Mouse (Mus musculus): ENCODE data around the gene 1700057G04Rik.

Gene 1700057G04Rik

DNA sequence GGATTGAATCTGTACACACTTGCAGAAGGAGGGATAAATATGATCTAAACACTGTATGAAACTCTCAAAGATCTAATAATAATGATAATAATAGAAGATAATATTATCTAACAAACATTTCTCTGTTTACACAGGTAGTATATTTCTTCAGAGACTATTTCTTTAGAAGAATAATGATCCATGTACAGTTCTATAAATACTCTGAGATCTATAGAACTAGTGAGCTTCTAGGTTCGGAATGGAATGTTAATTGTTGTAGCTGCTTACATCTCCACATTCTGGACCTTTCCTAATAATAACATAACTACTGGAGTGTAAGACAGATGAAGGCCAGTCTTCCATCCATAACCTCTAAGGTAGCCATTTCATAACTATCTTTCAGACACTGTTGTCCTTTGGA is at the start of gene 1700057G04Rik:
TSS of gene 1700057G04Rik (plus strand) at position 301 of the 400 bp plus-strand sequence.
- DNase-seq: no peak

DNA sequence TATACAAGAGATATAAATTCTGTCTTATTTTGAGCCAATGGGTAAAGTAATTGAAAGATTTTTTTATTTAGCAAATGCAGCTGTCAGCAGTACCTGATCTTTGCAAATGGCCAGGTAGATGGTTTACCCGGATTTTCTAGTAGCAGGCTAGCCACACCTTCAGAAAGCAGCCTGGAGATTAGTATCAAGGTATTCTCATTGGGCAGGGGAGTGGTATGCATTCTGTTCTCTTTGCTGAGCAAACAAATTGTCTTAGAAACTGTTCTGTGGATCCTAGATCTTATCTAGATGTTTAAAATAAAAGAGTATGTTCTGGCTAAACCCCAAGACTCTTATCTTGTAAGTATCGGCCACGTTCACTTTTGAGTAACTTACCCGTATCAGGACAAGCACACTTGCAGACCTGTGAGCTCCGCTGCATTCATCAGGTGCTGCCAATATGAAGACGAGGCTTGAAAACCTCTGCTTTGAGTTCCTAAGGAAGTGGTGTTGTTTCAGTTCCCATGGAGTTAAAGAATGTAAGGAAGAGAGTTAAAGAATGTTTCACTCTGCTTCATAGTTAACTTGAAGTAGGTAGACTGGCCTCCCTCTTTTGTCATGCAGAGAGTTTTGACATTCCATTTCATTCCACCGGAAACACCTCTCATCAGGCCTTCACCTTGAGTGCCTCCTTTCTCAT is 48.6 kb upstream of the 1700057G04Rik start:
- DNase-seq: no peak

DNA sequence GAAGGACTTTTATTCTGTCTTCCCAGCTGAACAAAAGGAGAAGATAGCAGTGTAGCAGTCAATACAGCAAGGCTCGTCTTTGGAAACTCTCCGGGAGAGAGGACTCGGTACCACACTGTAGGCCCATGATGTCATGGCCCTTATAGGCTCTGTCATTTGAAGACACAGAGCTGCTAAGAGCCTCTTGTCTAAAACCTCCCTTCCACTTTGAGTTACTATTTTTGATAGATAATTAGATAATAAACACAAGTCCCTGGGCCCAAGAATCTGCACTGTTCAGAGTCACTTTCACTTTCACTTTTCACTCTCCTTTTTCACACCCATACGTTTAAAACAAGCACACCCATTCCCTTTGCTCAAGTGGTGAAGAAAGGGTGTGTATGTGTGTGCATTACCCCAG is 43.5 kb upstream of the 1700057G04Rik start:
- DNase-seq: no peak

DNA sequence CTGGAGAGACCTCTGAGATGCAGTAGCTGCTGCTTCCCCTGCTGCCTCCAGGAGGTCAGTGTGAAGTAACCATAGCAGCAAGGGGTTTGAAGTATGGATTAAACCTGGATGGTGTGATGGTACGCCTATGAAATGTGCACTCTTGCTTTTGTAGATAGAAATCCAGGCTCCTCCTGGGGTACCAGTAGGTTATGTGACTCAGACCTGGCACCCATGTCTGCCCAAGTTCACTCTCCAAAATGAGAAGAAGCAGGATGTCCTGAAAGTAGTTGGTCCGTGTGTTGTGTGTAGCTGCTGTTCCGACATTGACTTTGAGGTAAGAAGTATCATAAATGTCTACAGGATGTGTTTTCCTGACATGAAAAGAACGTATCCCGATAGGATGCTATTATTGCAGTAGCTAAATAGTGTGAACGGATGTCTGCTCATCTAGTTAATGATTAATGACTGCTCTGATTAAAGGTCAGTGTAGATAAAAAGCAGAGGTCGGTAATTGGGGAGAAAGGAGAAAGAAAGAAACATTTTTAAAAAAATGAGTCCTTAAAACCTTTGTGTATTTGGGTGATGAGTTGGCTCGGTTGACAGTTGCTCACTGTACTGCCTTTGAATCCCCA is 42.5 kb upstream of the 1700057G04Rik start:
- no peak for DNase-seq

DNA sequence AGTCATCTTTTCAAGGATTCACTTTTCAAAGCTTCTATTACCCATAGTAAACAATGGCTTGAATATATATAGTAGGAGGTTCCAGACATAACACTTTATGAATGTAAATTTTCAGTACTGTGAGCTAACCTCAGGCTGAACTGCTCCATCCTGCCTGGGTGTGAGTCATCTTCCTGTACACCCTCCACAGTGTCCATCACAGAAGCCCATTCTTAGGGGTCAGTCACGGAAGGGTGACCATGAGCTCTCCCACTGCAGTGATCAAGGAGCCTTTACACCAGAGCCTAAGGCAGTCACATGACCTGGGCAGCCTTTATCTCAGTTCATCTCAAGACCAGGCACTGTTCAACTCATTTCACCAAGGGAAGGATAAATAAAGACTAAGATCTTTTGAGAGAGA is 41.4 kb upstream of the 1700057G04Rik start:
- DNase-seq: no peak

DNA sequence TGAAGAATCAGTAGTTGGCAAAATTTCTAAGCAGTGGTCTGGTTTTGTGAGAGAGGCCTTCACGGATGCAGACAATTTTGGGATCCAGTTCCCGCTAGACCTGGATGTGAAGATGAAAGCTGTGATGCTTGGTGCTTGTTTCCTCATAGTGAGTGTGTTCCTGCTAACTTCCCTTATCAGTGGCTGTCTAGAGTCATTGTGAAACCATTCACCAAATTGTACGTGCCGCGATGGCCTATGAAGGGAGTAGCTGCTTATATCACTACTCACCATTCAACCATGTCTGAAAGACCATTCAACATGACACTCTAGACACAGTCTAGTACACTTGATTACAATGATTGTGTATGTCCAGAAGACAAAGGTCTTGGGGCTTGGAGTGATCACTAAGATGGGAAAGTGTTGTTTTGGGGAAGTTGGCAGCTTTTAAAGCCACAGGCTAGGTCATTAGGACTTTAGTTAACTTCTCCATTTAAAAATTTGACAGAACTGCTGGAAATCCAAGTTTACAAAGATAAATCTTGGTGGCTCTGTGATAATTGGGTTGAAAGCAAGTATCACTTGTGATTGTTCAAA is 39.3 kb upstream of the 1700057G04Rik start:
- no peak for DNase-seq

DNA sequence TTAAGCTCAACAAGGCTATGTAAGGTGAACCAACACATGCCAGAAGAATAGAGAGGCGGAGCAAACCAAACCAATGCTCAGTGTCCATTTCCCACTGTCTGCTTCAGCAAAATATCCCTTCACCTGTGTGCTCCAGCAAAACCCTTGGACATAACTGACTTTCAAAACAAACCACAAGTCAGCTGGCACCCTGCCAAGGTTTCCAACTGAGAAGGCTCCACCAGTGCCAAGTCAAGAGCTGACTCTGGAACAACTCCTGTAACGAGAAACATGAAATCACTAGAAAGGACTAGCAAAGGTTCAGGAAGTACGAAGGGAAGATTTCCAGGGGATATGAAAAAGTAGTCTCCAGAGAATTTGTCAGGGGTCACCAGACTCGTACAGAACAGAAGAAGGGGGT is 38.2 kb upstream of the 1700057G04Rik start:
- peak; percentile 94 to 97 for DNase-seq

DNA sequence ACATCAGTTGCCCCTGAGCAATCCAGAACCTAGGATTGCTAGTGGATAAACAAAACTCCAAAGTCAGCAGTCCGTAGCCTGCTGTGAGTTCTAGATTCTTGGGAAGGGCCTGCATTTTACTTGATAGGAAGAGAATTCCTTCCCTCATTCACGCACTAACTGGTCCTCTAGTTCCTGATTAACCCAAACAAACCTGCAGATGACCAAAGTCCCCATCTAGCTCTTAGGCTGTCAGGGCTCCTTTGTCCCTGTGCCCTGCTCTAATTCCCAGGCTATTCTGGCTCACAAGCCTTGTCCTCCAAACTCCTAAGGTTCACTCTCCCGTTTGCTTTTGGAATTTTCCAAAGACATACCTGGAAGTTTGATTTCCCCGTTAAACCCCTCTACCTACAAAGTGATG is 36.5 kb upstream of the 1700057G04Rik start:
- DNase-seq: peak; percentile 66 to 78

DNA sequence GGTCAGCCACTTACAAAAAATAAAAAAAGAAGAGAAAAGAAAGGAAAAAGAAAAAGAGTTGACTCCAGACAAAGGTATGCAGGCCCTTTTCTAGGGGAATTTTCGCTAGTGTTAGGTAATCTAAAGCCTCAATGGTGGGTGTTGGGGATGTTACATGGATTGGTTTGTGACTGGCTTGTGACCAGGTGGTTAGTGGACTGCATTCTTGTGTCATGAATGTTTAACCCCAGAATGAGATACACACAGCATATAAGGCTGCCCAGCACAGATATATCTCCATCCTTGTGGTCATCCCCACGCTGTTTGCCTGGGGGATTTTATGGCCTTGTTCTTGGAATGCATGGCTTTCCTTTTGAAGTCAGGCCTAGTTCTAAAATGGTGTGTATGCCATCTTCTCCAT is 35.9 kb upstream of the 1700057G04Rik start:
- peak in 1 of 2 experiments; percentile 47 for DNase-seq

DNA sequence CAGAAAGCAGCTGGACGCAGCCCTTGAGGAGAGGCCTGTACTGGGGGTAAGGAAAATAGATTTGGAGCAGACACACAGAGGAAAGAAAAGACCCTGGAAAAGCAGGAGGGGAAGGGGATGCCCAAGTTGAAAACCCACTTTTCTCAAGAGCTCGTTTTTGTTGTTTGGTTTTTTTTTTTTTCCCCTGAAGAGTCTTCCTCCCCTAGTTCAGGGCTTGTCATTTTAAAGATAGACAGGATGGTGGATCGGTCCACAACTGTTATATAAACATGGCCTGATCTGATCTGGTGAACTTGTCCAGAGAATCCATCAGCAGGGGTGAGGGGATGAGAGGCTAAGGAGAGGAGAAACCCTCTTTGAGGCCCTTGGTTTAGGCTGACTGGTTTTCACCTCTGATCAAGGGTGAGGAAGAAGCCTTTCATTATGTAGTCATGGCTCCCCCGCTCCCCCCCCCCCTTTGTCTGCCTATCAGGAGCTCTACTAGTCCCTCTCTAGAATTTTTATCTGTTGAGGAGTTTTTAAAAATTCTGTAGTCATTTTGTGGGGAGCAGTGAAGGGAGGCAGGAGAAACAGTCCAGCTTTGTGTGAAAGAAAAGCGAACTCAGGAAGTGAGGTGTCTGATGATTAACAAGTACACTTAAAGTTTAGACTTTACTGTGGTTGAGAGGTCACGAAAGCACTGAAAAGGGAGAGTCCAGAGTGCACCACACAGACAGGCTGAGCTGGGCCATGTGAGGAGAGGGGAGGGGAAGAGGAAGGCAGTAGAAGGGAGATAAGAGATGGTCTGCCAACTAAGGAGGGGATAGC is 35.0 kb upstream of the 1700057G04Rik start:
- peak; percentile 76 to 91 for DNase-seq

DNA sequence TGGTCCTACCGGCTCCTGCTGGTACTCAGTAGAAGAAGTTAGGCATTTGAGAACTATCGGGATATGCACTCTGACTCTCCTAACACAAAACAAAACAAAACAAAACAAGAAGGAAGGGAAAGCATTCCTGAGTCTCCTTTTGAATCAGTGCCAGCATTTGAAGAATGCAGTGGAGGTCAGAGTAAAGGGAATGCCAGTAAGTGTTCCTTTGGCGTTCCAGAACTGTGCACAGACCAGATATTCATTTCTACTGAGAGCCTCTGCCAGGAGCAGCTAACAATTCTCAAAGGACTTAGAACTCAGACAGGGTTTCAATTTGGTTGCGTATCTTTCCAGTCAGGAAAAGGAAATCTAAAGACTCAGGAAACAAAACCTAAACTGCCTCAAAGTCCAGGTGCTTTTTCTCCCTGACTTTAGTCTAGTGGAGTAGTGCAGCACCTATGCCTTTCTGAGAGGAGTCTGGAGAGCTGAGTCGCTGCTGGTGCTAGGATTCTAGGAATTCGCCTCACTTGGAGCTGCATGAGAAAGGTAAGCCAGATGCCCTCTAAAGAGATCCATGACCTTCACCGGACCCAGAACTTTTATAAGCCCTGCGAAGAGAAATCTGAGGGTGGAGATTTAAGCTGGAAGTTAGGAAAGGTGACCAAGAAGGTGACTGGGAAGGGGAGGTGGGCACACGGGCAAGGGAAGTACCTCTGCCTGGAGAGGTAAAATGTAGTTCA is 33.5 kb upstream of the 1700057G04Rik start, which contains the start of gene Plscr2:
TSS of gene Plscr2 (plus strand) at position 117 of the 722 bp plus-strand sequence.
- DNase-seq: peak; percentile 82 to 94

DNA sequence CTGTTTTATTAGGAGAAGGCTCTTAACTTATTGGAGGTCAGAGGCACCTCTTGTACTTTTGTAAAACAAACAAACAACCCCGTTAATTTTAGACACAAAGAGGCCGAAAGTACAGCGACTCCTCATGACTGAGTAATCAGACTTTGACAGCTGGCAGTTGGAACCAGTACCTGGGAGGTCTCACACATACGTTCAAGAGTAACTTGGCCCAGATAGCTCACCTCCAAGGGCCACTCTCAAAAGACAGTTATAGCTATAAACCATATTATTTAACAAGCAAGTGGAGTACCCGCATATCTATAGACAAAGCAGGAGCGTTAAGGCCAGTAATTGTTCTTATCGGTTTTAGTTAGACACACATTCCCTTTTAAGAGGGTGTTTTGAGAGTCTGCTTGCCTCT is 32.8 kb upstream of the 1700057G04Rik start:
- peak; percentile 59 to 68 for DNase-seq

DNA sequence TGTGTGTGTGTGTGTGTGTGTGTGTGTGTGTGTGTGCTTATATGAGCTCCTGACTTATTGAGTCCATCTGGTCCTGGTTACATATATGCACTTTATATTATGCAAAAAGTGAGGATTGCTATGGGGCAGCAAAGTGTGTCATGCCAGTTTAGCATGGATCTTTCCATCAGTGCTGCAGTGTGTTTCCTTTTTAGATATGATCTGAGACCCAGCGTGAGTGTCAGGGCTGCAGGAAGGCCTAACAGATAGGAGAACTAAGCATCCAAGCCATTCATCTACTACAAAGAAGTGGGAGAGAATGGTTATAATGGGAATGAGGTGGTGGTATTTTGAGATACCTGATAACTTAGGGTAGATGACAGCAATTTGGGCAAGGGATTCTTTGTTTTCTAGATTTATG is 29.1 kb upstream of the 1700057G04Rik start:
- DNase-seq: no peak

DNA sequence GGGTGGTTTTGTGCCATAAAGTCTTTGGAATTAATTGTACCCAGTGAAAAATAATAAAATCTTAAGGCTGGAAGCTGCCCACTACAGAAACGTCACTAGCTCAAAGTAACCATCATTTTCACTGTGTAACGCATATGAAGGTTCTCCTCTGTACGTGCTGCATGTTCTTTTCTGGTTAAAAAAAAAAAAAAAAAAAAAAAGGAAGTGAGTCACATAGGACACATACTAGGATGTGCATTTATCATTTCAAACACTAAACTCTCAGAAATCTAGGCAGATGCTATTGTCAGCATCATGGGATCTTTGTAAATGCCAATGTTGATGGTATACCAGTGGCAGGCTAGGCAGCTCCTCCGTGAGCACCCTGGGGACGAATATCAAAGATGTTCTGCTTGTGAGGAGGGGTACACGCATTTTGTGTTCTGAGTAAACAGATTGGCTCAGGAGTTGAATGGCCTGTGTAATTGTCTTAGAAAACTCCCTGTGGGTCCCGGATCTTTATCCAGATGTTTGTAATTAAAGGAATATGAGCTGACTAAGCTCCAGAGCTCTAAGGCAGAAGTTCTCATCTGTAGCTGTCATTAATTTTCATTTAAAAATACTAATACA is 26.5 kb upstream of the 1700057G04Rik start:
- no peak for DNase-seq

DNA sequence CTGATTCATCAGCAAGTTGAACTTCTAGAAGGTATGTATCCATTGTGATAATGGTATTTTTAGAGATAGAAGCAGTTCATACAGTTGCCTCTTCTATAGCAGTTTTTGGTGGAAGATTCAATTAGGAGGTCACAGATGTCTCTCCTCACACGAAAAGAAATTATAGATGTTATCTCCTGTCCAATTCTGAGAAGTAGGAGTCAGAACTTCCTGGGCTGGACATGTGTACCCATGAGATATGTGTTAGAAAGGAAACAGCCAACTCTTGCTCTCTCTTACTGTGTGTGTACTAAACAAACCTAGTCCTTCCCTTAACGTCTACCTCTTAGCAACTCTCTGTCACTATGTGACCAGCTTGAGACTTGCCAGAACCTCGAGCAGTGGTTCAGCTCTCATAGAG is 19.5 kb upstream of the 1700057G04Rik start:
- no peak for DNase-seq

DNA sequence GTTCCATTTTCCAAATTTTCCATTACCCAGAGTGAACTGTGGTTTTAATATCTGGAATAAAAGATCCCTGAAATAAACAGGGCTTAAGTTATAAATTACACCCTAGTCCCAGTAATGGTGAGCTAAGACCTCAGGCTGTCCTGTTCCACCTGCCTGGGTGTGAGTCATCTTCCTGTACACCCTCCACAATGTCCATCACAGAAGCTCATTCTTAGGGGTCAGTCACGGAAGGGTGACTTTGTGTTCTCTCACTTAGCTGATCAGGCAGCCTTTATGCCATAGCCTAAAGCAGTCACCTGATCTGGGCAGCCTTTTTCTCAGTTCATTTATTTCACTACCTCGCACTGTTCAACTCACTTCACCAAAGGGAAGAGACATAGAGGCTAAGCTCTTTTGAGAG is 17.0 kb upstream of the 1700057G04Rik start:
- DNase-seq: no peak

DNA sequence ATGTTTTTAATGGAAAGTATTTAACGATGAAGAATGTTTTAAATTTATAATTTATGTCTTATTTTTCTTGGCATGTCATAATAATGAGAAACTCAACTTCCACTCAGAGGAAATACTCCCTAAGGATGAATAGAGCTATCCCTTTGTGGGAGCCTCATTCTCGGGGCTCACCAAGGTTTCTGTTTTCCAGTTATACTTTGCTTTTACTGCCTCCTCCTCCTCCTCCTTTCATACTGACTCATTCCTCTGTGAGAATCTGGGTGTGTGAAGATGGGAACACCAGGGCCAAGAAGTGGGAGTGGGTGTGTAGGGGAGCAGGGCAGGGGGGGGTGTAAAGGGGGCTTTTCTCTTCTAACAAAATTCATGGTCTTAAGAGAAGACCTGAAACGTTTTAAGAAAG is 16.3 kb upstream of the 1700057G04Rik start:
- DNase-seq: no peak

DNA sequence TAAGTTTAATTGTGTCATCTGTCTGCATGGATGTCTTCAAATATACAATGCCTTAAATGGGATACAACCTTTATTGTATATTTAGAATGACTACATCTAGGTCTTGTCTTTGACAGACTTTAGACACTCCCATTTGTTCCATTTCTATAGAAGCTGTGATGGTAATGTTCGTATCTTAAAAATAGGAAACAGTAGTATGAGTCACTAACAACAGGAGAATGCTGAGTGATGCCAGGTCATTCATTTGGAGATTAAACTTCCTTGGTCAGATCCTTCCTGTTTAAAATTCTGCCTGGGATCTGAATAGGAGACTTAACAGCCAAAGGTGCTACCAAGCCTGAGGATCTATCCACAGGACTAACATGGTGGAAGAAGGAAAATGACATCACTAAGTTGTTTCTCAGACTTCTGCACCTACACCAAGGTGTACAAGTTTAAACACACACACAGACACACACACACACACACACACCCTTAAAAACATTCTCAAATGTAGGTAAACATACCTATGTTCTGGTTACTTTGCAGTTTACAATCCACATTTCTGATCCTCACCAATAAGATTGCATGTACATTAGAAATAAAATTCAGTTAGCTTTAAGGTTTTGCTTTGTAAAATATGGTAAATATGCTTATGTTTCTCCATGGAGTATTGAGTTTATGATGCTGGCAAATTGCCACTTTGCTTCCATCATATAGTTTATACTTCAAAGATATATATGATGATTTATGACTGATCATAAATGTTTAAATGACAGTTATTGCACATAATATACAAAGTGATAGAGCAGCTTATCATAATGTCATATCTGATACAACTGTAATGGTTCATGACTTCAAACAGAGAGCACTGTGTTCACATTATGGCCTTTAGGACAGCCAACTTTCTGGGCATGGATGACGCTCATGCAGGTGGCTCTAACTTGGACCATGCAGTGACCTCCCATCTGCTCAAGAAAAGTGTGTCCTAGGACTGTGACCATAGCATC is 15.3 kb upstream of the 1700057G04Rik start:
- DNase-seq: no peak

DNA sequence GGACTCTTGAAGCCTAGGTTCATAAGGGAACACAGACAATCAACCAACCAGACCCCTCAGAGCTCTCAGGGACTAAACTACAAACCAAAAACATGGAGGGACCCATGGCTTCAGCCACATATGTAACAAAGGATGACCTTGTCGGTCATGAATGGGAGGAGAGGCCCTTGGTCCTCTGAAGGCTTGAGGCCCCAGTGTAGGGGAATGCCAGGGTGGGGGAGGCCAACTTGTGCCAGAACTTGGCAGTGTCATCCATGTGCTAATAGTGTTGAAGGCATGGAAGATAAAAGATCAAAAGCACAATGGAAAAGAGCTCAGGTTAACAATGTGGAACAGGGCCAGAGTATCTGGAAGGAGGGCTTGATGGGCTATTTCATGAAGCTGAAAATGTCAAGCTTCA is 10.9 kb upstream of the 1700057G04Rik start:
- DNase-seq: no peak

DNA sequence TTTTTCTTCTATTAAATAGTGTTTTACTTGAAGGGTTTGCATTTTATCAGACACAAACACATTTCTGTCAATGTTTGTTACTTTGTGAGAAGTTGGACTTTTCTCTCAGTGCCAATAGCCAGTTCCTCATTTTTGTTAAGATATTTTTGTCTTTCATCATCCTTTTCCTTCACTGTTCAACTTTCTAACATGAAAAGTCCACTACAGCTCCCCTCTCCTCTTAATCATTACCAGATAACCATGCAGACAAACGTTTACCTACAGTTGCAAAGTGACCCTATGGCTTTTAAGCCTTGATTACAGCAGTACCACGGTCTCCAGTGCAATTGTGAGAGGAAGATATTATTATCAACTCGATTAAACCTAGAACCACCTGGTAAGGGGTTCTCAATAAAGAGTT is 8.0 kb upstream of the 1700057G04Rik start:
- no peak for DNase-seq

DNA sequence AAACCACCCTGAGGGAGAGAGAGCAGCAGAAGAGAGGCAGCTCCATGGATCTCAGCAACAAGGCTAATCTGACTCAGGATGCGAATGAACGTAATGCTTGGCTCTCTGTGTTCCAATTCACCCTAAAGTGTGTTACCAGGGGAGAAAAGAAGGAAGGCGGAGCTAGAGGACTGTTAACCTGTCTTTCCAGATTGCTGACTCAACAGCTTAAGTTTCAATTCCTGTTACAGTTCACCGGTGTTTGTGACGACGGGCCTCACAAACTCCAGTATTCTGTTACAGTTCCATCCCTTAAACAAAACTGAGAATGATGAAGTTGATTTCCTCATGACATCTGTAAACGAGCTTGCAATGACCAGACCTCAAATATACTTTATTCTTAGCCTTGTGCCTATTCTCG is 4.1 kb upstream of the 1700057G04Rik start:
- DNase-seq: no peak
